Comparison of ENCODE assay signal across 15 mouse cellular contexts in the genomic region with DNA sequence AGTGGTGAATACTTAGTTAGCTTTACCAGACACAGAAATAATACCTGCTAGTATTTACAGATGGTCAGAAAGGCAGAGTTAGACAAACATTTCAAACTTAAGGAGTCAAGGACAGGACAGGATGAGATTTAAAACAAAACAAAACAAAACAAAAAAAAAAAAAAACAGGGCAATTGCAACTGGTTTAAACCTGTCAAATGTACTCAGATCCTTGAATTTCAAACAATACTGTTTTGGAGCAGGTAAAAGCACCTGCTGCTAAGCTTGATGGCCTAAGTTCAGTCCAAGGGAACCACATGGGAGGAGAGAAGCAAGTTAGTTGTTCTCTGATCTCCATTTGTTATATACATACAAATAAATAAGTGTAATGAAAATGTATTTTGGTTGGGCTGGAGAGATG.
"Had no signal": no experiment of that assay in that cellular context is flagged by ENCODE, and none has a peak within 500 bp of the region (broad histone marks: within the 10 kb centered on the region; RNA-seq: fewer than 3 reads in every experiment).

No protein-coding gene starts in this region.

- H3K4me3 ChIP-seq: liver, embryonic 15.5 days; midbrain, embryonic 10.5 days; midbrain, embryonic 12.5 days; myocyte; neural tube, embryonic 12.5 days had no signal

- H3K9ac ChIP-seq: liver, embryonic 15.5 days; lung, embryonic 14.5 days; midbrain, embryonic 12.5 days; neural tube, embryonic 12.5 days had no signal

- DNase-seq: lung, adult 18-20 months; lung, embryonic 14.5 days; lung, postnatal 10 days; lung, postnatal 4 days; midbrain, embryonic 14.5 days; right cerebral cortex, postnatal 14 days; thymus, adult 18-20 months; thymus, postnatal 14 days; thymus, postnatal 36 days had no signal

- H3K4me1 ChIP-seq: midbrain, embryonic 10.5 days; midbrain, embryonic 12.5 days; neural tube, embryonic 12.5 days had no signal

- H3K4me2 ChIP-seq: lung, embryonic 14.5 days; midbrain, embryonic 12.5 days; neural tube, embryonic 12.5 days had no signal

- H3K9me3 ChIP-seq: liver, embryonic 15.5 days; midbrain, embryonic 10.5 days; midbrain, embryonic 12.5 days; neural tube, embryonic 12.5 days had no signal

- ATAC-seq: midbrain, embryonic 16.5 days had no signal

- H3K27me3 ChIP-seq: liver, embryonic 15.5 days; midbrain, embryonic 12.5 days; neural tube, embryonic 12.5 days had no signal

- H3K27ac ChIP-seq: midbrain, embryonic 10.5 days; midbrain, embryonic 12.5 days; neural tube, embryonic 12.5 days had no signal
